Mouse (Mus musculus) thymus, postnatal 10 days (tissue): ENCODE data around the gene Tlx3.

ENCODE experiments used
- DNase-seq, 2 experiments: peaks; one replicate each; pipeline ENCODE4 v3.0.0; 2021; ENCODE audit warnings: low spot score in 2 of 2

Tlx3 gene

DNA sequence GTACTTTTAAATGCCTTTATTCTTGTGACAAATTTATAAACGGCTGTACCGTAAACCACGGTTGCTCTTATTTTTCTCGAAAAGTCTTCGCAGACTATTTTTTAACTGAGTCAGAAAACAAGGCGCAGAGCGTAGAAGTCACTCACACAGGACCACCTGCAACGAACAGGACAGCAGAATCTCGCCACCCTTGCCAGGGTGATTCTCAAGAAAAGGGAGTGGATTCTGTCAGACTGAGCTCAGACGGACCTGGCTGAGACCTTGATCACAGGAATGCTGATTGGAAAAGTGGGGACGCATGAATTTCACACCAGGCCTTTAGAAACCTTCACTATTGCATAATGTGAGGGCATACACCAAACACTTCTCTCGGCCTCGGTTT is 6.3 kb downstream of the Tlx3 start:
- no peak for DNase-seq

DNA sequence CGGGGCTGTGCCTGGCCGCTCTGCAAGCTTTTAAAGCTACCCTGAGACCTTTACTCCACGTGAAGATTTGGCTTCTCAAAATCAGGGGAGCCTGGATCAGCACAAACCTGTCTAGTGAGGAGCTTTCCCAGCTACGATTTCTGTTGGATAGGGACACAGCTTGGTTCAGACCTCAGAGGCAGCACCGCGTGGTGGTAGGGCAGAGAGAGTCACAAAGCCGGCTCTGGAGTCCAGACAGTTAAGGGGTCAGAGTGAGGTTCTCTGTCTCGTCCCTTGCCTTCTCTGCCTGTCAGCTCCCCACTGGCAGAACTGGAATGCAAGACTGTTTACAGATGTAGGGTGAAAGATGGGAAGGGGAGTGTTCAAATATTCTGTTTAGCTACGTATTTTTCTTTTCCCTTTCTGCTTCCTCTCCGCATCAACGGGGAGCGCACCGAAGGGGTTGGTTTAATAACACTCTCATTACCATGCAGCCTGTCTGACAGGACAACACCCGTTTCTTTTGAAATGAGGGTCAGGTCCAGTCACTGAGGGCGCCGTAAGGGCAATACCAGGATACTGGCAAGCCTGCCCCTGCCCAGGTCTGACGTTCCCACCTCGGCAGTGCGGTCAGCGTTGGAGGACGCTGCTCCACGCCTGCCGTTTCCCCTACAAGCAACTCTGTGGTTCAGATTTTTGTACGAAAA is 6.8 kb downstream of the Tlx3 start:
- no peak for DNase-seq

- no peak for DNase-seq
These were observed 7.6 kb downstream of the Tlx3 start for GRCm38 (mm10) chr11:33195531-33196446.

GRCm38 (mm10) chr11:33195061-33195460 is 8.3 kb downstream of the Tlx3 start:
- no peak for DNase-seq

- DNase-seq = no peak
These were observed 9.7 kb downstream of the Tlx3 start for GRCm38 (mm10) chr11:33193695-33194094.

DNA sequence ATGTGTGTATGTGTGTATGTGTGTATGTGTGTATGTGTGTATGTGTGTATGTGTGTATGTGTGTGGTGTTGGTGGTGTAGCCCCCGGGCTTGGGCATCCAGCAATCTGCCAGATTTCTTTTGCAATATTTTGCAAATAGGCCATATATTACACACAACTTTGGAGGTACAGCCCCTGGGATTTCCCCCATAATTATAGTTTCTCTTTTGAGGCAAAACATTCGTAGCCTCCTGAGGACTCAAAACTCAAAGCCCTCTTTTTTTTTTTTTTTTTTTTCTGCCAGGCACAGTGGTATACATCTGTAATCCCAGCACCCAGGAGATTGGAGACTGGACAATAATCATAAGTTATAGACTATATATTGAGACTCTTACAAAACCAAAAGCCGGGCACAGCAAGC is 21.6 kb downstream of the Tlx3 start:
- DNase-seq = no peak

DNA sequence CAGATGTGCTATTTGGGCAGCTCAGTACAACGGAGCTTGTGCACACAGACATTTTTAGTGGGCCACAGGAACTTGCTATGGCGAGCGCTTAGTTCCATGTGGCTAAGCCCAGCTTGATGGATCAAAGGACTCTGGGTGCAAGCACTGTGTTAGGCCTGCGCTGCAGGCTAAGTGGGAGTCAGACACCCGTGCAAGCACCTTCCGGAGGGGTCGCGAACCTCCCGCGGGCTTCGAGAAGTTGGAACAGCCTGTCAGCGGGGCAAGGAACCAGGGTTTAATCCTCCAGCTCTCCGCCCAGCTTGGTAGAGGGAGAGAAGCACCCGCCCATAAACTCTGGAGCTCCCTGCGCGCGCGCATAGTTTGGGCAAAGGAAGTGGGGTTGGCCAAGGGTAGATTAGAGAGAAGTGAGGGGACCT is 22.7 kb downstream of the Tlx3 start:
- DNase-seq = no peak

DNA sequence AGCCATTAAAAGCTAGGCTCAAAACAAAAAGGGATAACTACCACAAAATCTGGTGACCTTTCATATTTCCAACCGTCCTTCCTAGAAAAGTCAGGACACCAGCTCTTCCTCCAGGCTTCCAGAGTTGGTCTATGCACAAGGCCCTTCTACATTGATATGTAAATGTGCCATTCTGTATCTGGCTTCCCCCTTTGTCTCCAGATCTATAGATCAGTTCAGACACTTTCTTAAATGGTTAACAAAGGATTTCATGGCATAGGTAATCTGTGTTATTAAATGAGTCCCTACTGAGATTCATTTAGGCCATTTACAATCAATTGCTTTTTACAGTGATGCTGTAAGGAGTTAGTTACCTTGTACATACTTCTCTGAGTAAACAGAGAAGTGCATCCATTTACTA is 23.6 kb downstream of the Tlx3 start:
- DNase-seq = no peak

GRCm38 (mm10) chr11:33176525-33177245 is 26.7 kb downstream of the Tlx3 start:
- DNase-seq = peak in 1 of 2 experiments; percentile 38

GRCm38 (mm10) chr11:33175768-33176167 is 27.6 kb downstream of the Tlx3 start:
- DNase-seq = no peak

GRCm38 (mm10) chr11:33170489-33170888 is 32.9 kb downstream of the Tlx3 start:
- DNase-seq = peak in 1 of 2 experiments; percentile 62

GRCm38 (mm10) chr11:33162998-33163506 is 40.3 kb downstream of the Tlx3 start, which contains the start of gene Npm1:
Npm1 (minus strand) TSS chr11:33163206.
- peak; percentile 99 for DNase-seq

DNA sequence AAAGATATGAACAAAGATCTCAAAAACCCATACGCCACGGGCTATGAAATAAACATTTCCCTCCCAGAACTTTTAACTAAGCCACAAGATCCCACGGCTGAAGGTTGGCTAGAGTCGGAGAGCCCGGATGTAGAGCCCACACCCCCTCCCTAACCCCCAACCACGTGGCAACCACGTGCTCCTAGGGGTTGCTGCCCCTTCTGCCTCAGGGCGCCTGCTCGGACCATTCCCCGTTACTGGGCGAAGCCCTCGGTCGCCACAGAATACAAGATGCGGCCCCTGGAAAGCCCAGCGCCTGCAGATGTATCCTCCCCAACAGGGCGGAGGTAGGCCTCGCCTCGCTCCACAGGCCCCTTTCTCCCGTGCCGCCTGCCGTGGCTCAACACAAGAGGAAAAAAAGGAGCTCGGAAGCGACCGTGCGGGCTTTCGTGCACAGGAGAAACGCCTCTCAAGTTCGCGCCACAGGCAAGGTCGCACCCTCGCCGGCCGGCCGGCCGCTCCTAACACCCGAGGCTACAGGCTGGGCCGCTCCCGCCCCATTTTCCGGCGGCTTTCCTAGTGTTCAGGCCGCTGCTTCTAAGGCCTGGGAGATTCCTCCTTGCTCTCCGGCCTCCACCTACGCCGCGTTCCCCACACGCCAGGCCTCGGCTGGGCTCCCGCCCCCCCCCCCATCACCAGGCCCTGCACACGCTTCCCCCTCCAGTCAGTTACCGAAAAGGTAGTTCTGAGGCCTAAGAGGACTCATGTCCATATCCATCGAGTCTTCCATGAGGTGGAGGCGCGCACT is 41.0 kb downstream of the Tlx3 start:
- peak; percentile 59 to 64 for DNase-seq

DNA sequence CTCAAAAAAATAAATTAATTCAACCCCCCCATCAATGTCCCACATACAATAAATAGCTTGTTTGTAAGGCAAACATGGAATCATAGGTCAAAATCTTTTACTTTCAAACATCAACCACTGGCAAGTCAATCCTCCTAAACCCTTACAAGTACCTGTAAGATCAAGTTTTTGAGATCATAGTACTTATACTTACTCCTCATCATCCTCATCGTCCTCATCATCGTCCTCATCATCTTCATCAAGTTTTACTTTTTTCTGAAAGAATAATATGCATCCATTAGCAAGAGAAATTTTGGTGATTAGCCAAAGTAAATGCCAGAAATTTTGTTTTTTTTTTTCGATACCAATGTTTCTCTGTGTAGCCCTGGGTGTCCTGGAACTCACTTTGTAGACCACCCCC is 43.6 kb downstream of the Tlx3 start:
- no peak for DNase-seq

DNA sequence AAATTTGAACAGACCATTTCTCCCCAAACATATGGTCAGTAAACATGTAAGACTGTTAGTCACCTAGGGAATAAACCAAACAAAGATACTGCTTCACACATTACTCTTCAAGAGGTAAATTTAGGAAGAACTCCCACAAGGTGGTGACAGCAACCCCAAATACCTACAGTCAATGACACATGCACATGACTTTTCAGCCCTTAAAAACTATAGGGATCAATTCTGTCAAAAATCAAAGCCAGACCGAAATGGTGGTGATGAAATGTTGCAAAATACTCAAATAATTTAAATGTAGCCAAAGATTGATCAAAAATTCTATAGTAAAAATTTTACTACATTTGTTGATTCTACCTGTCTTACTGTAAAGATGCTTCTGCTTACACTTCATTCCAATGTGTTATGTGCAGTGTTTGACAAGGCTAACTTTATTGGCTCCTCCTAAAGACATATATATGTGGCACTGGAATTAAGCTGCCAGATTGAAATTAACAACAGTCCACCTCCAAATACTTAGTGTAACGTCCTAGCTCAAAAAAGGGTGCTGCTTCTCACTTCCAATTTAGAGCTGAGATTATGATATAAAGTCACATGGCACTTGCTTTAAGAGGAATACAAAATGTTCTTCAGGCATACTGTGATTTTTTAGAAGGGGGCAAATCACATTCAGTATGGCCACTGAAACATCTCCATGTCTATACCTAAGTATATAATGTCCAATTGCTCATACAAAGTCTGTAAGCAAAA is 45.8 kb downstream of the Tlx3 start:
- no peak for DNase-seq

- DNase-seq = no peak
These were observed 46.9 kb downstream of the Tlx3 start for GRCm38 (mm10) chr11:33156436-33157015.

DNA sequence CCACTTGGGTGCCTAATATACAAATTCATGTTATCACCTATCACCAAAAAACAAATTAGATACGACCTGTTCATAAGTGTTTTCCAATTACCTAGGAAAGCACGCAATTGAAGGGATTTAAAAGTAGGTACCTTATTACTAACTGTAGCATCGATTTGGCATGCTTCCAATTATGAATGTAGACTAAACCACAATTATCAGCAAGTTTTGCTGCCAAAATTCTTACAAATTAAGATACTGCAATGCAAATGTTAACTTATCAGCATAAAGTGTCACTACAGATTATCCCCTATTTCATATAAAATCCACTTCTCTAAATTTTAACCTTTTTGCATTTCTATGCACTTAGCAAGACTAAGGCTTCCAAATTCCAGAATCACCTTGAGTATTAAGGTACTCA is 48.9 kb downstream of the Tlx3 start:
- DNase-seq = no peak

GRCm38 (mm10) chr11:33152997-33153396 is 50.4 kb downstream of the Tlx3 start:
- DNase-seq = no peak

GRCm38 (mm10) chr11:33151780-33152145 is 51.6 kb downstream of the Tlx3 start:
- DNase-seq = no peak

DNA sequence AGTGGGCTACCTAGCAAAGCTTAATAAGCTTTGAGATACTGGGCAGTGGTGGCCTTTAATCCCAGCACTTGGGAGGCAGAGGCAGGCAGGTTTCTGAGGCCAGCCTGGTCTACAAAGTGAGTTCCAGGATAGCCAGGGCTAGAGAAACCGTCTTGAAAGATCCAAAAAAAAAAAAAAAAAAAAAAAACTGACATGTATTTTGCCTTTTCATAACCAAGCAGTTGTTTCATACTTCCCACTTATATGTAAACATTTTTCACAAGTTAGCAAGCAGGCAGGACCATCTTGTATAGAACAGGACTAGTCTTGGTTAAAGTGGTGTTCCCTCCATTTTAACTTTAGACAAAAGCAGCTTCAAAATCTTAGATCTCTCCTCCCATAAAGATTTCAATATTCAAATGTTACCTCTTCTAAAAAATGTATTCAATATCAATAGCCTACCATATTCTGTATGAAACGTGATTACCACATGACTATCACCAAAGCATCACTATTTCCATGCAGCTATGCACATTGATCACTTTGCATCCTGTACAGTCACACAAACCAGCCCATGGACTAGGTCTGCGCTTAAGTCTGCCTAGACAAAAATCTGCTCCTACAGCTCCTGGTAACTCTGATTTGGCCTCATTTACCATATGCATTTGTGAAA is 52.1 kb downstream of the Tlx3 start:
- no peak for DNase-seq
